Mouse (Mus musculus) MN1 (cell line): Measurements from ENCODE around the gene Efcab10.
A peak's percentile ranks its signal among the peaks of the same experiment; 100 is the strongest.

Experiments used
- DNase-seq: peaks from one replicate; pipeline ENCODE4 v3.0.0-alpha.2; 2016; ENCODE audit warnings: low spot score

Gene Efcab10

DNA sequence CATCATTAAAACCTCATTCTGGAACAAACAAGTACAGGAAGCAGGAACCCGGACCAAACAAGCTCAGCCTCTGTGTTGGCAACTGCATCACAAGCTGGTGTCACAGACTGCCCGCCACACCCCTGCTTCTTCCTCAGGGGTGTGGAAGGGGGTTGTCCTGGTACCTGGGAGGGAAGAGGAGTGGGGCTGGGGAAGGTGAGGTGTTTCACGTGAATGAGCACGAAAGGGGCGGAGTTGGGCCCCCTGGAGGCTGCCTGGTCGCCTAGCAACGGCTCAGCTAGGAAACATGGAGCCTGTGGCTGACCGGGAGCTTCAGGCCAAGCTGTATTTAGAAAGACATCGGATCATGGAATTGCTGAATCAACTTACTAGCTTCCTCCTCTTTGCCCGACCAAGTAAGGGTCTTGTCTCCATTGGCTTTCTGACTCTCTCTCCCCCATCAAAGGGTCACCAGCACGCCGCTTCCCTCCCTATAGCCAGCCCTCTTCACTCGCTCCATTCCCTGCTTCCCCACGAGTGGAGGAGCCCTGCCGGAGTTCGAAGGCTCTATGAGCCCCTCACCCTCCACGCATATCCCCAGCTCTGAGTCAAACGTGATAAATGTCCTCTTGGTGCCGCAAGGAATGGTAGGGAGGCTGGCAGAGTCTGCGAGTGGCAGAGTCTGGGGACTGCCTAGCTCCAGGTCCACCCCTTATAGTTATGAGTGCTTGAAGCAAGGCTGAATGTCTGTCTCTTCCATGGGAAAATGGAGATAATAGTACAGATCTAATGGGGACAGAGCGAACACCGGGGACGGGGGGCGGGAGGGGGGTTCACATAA lies at the start of gene Efcab10:
TSS of gene Efcab10 (plus strand) at position 51 of the 820 bp plus-strand sequence.
- no peak for DNase-seq

DNA sequence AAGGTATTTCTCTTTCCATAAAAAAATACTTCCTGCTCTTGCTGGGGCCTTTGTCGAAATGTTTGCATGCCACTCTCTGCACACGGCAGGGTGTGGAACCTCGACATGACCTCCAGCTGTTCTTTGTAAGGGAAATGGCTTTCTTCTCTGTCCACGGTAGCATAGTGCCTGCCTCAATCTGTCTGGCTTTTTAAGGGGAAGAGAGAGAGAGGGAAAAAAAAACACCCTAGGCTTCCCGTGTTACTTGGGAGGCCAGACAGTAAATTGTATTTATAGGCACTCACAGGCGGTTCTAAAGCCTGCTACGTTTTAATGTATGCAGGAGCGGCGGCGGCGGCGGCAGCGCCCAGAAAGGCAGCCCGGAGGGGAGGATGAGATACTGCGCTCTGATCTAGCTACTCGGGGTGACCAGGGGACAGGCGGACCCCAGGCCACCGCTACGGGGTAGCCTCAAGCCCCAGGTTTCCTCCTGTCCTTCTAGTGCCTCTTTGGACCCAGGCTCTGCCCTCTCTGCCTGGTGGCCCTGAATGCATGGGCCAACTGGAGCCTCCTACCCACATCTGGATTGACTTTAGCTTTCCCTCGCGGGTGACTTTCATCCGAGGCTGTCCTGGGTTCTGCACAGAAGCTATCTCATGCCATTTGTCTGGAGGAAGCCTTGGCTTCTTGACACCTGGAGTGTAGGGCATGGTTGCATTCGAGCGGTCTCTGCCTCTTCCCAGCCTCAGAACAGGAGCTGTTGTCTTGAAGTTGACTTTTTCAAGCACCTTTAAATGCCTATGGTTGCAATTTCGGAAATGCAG lies 49.5 kb upstream of the Efcab10 start:
- no peak for DNase-seq

DNA sequence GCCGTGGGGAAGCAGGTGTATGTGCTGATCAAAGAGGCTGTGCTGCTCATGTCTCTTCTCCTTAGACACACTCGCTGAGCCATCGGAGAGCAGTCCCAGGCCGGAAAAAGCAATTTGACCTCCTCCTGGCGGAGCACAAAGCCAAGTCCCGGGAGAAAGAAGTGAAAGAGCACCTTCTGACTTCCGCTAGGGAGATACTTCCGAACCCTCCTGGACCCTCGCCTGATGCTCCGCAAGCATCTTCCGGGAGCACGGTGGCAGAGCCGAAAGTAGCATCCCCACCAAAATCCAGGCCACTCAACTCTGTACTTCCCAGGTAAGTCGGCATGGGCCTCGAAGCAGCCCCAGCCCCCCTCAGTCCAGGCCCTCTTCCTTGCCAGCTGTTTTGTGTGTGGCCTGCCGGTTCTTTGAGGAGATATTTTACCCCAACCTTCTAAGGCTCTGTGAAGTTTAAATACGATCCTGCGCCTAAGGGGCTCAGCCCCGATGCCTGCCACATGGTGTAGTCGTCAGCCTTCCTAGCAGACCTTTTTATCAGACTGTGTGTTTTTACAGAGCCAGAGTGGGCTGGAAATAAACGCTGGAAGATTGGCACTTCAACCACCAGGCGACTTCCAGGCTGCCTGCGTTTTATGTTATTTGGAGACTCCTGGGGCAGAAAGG lies 48.8 kb upstream of the Efcab10 start:
- DNase-seq = no peak

DNA sequence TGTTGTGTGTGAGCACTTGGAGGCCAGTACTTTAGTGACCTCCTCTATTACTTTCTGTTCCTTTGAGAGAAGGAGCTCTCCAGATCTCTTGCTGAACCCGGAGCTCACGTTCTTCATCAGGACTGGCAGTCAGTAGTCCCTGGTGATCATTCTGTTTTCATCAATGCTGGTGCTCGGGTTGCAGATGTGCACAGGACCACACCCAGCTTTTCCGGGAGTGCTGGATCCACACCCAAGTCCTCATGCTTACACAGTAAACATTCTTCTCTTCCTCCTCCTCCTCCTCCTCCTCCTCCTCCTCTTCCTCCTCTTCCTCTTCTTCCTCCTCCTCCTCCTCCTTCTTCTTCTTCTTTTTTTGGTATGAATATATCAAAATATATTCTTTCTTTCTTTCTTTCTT lies 42.0 kb upstream of the Efcab10 start:
- DNase-seq = no peak

DNA sequence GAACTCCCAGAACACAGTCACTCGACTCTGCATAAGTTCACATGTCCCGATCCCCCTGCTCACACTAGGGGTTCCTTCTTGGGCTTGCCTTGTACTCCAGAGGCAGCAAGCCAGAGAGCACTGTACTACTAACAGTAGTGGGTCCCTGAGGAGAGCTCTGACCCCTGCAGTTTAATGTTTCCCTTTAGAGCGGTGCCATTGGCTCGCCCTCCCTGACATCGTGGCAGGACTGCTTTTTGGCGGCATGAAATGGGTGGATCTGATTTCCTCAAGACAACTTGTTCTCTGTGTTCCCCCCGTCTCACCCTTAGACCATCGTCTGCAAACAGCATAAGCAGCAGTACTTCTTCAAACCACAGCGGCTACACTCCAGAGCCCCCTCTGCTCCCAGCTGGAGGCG lies 36.3 kb upstream of the Efcab10 start:
- no peak for DNase-seq

DNA sequence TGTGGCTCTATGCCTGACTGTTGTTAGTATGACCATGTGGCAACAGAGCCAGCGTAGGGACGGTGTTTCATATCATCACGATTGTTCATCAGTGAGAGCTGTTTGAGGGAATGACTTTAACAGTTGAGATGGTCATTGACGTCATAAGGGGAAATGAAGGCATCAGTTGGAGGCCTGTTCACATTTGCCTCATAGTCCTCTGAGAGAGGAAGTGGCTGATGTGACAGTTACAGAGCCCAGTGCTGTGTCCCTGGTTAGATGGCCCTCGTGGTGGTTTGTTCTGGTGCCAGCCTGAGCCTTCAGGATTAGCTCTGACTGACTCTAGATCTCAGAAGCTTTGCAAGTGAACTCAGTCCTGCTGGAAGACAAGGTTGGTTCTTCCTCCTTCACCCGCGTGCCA lies 35.4 kb upstream of the Efcab10 start:
- DNase-seq = no peak

DNA sequence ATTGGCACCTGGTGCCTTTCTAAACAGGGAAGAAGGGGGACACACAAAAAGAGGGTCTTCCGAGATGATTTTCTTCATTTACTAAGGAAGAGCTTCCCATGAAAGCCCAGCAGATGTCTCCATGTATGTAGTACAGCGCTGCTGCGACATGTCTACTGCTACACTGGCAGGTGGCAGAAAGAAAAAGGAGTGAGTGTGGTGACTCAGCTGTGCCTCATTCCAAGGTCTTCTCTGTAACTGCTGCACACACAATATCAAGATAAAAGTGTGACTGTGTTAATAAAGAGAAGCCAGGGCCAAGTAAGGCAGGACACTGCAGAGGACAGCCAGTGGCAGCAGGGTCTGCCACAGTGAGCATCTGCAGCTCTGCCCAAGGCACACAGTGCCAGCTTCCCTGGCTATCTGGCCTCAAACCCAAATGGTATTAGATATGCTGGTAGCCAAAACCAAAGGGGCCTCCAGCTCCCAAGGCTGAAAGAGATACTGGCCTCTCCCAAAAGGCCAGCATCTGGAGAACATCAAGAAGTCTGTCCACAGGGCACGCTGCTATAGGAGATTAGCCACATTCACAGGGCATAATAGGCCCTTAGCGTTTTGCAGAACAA lies 34.7 kb upstream of the Efcab10 start:
- DNase-seq = peak; percentile 84

DNA sequence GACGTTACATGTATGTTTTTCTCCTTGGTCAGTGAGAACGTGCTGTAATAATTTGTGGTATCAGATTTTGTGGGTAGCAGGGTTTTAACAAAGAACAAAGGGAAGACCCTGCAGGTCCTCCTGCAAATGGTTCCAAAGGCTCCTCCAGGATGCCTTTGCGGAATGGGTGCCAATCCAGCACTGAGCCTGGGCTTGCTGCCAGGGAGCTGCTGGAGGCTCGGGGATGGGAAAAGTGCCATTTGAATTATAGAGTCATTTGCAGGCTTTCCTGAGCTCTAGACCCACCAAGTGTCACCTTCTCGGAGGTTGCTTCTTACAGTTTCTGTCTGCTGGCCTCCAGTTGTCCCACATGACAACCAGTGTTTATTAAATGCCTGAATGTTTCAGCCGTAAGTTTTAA lies 33.9 kb upstream of the Efcab10 start:
- peak; percentile 84 for DNase-seq

DNA sequence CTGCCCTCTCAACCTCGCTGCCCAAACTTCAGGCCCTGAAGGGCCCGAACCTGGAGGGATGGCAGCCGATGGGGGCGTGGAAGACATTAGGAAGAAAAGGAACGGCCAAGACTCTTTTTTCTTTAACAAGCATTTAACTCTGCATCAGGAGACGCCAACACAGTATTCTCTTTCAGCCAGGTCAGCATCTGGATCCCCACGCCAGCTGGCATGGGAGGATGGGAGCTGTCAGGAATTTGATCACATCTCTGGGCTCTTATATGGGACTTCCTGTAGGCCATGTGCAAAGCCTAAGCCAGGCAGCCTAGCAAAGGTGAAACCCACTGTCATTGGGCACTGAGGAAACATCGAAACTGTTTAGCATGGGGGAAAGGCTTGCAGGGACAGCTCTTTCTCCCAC lies 30.1 kb upstream of the Efcab10 start:
- DNase-seq = no peak

DNA sequence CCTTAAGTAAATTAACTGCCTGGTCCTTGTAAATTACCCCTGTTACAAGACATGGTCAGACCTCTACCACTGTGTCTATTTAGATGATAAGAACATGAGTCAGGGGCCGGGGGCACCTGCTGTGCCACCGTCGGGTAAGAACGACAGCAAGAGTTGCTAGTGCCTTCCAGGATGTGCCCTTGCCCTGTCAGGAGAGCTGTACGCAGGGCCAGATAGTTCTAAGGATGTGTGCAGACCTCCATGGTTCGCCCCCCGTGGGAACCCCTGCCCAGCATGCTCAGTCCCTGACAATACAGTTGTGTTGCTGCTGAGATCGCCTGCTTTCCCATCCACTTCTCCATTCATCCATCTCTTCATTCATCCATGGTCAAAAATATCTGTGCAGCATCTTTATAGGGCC lies 29.5 kb upstream of the Efcab10 start:
- DNase-seq = no peak

DNA sequence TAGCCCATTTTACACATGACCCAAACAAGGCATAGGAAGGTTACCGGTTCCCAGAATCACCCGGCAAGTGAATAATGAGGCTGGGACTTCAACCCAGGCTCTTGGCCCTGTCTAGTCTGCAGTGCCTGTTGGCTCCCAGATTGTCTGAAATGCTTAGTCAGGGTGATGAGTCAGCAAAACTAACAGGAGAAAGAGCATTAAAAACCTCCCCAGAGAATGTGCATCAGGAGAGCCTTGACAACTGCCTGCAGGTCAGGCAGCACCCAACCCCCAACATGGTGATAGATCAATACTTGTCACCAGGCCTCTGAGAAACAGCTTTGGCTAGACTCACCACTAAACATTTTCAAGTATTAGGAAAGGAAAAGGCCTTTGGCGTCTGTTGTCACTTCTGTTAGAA lies 25.1 kb upstream of the Efcab10 start:
- DNase-seq = peak; percentile 34

DNA sequence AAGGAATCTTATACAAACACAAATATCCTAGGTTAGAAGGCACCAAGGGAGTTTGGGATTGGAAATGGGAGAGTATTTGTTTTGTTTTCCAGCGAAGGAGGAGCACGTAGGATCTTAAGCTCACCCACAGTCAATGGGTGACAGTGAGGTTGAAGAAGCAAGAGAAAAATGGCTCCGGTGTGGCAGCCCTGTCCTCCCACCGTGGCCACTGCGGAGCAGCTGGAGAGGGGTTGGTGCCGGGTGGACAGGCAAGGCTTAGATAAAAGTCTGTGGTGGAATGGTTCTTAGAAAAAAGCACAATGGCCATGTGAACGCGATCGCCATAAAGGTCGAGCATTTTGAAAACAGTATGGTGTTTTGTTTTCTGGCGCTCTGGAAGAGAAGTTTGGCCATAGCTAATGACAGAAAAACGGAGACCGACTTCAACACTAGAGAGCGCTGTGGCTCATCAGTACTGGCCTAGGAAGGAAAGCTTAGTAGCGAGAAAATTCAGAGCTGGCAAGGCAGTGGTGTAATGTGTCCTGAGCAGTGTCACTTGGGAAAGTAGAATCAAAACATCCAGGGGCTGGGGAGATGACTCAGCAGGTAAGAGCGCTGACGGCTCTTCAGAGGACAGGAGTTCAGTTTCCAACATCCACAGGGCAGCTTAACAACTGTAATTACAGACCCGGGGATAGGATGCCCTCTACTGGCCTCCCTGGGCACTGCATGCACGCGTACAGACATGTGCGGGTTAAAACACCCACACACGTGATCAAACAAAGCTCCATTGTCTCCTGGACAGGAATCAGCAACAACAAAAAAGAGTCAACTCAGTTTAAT lies 14.8 kb upstream of the Efcab10 start:
- DNase-seq = peak; percentile 92

DNA sequence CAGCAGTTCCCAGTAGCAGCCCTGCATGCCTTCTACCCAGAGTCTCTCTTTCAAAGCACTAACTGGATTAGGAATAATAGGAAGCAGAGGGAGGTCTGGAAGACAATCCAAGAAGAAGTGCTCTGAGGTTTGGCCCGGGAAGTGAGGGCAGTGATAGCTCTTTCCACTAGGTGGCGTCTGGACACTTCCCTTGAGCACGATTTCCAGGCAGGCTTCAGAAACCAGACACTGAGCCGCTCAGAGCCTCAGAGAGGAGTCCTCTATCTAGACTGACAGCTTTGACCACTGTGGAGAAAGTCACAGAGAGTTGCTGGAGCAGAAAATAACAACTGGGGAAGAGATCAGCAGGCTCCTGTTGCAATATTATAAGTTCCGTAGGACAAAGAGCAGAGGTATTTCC lies 5.8 kb upstream of the Efcab10 start:
- DNase-seq = peak; percentile 91

DNA sequence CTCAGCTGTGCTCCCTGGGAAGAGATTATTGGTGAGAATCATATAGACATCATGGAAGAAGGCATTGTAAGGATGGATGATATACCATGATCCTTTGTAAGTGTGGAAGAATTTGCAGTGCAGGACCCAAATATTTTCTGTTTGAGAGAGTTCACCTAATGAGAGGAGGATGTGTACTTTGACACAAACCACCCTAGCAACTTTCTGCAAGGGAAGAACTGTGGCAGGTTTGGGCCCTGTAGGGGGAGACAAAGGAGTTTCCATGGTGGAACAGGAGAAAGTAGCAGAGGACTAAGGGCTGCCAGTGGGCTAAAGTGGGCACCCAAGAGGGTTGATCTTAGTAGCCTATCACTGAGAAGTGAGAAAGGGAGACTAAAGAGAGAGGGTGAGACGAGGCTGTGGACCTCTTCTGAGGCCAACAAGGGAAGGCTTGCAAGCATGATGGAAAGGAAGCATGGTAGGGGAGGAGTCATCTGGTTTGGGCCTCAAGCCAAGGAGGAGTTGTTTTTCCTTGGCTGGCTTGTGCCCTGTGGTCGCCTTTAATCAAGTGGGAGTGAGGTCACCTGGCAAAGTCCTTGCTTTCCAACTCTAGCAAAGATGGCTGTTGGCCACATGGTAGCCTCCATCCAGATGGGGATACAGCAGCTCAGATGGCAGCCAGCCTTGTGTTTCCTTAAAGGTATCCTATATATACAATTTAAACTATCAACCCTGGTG lies 3.7 kb upstream of the Efcab10 start:
- no peak for DNase-seq

DNA sequence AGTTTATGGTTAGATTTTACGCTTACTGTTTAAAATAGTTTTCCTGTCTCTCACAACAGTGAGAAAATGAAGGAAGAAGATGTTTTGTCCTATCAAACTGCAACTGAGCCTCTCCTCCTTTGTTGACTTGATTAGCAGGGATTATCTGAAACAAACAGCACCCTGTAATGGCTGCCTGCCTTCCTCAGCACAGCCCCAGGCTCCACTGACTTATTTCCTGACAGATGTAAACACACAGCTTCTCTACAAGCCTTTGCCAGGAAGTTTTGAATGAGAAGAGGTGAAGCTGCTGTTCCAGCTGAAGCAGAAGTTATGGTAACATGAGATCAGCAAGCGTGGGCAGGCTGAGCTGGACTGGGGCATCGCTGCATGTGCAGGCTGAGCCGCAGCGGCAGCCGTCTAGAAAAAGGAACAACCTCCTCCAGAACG lies 8.6 kb downstream of the Efcab10 start:
- no peak for DNase-seq

DNA sequence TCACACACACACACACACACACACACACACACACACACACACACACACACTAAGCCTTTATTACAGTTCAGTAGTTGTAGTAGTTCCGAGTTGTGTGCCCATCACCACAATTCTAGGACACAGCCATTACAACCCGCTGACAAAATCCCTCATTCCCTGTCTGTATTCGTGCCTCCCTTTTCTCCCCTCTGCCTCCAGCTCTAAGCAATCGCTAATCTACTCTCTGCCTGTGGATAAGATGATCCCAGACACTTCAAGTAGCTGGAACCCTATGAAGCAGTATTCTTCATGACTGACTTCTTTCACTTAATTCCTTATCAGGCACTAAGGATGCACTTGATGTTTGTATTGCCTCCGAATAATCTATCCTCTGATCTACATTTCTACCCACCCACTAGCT lies 10.3 kb downstream of the Efcab10 start:
- DNase-seq = peak; percentile 19

DNA sequence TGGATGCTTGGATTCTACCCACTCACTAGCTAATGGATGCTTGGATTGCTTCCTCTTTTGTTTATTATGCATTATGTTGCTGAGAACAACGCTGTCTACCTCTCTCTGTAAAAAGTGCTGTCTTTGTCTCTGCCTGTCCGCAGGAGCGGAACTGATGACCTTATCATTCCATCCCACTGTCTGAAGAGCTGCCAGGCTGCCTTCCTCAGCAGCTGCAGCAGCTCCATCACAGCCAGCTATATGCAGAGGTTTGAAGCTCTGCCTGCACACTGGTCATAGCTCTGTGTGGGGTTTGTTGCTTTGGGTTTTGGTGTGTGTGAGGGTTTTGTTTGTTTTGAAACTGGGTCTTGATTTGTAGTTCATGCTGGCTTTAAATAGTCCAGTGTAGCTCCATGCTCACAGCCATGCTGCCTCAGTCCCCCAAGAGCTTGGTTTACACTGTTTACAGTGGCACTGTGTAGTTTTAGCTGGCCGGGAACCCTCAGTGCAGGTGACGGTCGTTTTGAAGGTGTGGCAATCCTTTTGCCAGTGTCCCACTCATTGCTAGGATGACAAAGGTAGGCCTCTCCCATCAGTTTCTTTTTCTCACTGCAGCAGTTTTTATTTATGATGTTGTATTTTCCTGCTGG lies 10.9 kb downstream of the Efcab10 start:
- peak; percentile 49 for DNase-seq

DNA sequence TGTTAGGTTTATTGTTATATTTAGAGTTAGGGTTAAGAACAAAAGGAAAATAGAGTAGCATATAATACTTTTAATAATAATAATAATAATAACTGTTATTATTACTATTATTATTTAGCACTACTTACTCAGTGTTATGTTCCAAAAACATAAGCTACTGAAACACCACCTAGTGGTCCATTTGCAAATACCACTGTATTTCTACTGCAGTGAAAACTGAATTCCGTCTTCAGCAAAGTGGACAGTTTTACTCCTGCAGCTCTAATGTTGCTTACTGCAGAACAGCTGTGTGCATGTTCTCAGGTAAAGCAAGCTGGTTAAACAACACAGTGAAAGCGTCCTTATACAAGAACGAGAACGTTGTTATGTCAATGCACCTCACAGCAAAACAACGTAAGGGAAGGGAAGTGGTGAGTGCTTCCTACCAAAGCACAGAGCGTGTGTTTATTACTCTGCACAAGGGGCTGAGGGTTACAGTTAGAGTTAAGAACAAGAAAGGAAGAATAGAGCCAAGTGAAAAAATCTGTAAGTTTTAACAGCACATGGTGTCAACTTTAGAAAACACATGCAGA lies 17.0 kb downstream of the Efcab10 start:
- no peak for DNase-seq

DNA sequence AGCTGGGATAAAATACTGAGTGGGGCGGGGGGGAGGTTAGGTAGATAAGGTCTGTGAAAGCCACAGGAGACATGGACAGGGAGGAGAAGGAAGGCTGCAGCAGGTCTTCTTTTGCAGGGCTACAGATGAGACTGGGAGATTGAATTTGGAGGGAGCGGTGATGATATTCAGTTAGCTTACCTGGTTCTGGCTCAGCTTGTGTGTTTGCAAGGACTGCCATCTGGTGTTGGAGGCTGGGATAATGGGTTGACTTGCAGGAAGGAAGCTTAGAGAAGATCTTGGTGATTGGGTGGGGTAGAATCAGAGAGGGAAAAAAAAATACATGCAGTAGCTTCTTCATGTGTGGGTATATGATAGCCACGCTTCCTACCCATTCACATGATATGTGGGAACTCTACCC lies 29.7 kb downstream of the Efcab10 start:
- peak; percentile 65 for DNase-seq

DNA sequence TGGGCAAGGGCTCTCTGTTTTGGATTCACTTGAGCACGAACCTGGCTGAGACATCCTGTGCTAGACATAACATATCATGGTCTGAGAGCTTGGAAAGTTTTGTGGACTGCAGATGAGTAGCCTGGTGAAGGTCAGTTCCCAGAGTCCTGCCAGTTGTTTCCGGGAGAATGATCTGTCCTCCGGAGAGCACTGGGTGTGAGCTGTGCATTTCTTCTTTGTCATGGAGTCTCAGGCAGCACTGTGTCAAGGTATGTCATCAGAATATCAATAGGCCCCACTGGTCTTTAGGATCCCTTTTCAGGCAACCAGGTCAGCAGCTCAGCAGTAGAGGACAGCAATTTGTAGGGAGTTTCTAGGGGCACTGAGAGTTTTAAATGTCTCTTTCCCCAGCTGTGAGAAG lies 32.6 kb downstream of the Efcab10 start:
- no peak for DNase-seq
